Mouse (Mus musculus) erythroblast, embryonic 14.5 days (primary cell): Measurements from ENCODE around the gene Plxna2.

Experiments
- GATA1 ChIP-seq: IDR thresholded peaks from 2 replicates; pipeline ENCODE4 v1.6.1; 2012; ENCODE audit warnings: low read length, inconsistent platforms, mixed read lengths
- TAL1 ChIP-seq: IDR thresholded peaks from 3 replicates; pipeline ENCODE4 v1.6.1; 2012; ENCODE audit warnings: low read length, inconsistent platforms, mixed read lengths

GRCm38 (mm10) chr1:194756001-194756400 is 138.0 kb downstream of the Plxna2 start:
- TF ChIP-seq TAL1 (no peak), GATA1 (no peak)
